Mouse (Mus musculus) lung, postnatal 0 days (tissue): Measurements from ENCODE around the gene Bhlhe23.

Source experiments
- CTCF ChIP-seq: IDR thresholded peaks from 2 replicates; pipeline ENCODE4 v1.5.1; 2016; ENCODE audit warnings: antibody characterized with exemption, mild to moderate bottlenecking
- EP300 ChIP-seq: IDR thresholded peaks from 2 replicates; pipeline ENCODE4 v1.6.1; 2016; ENCODE audit warnings: antibody characterized with exemption, mild to moderate bottlenecking, control low read depth

GRCm38 (mm10) chr2:180758513-180759263 lies 18.0 kb downstream of the Bhlhe23 start:
- TF ChIP-seq CTCF (no peak), EP300 (no peak)
